Mouse (Mus musculus) left cerebral cortex, postnatal 25 days (tissue): ENCODE data around the gene Fam89a. TPM values are rescaled to one million over a fixed set of nuclear protein-coding genes. Genes with fewer than 3 reads are reported as not detected.
A peak's percentile ranks its signal among the peaks of the same experiment; 100 is the strongest.

Experiments
- DNase-seq, 2 experiments: peaks; one replicate each; pipeline ENCODE4 v3.0.0; 2022; ENCODE audit warnings: low spot score in 2 of 2, mixed read lengths in 1 of 2
- intact Hi-C: fragments of 180-260 bp; cut with DNase I; formaldehyde crosslinking; loops from one replicate; pipeline ENCODE4 v1.15.1; 2025
- total RNA-seq, 2 experiments: library from RNA; stranded (reverse); gene quantifications; 2 replicates each; pipeline ENCODE4 v1.2.3; 2021

The Fam89a gene
- total RNA-seq, result under 1 TPM in 1 of 2 experiments, not detected in 1; 0.25 TPM

- intact Hi-C loops, result loop anchor here (5.0 kb wide), 1 partner anchor 76 kb away; no protein-coding TSS in a partner anchor
- no peak for DNase-seq
These were observed at the start of gene Fam89a for GRCm38 (mm10) chr8:124751709-124752173. Gene Fam89a, minus strand, starts transcription at chr8:124751832.

- no peak for DNase-seq
- intact Hi-C loops, result no loop called here
These were observed 48.9 kb upstream of the Fam89a start for GRCm38 (mm10) chr8:124800542-124800941.

GRCm38 (mm10) chr8:124795781-124796488 lies 44.3 kb upstream of the Fam89a start:
- no peak for DNase-seq
- intact Hi-C loops, result no loop called here

GRCm38 (mm10) chr8:124794486-124794780 lies 42.8 kb upstream of the Fam89a start:
- peak; percentile 81 to 83 for DNase-seq
- intact Hi-C loops, result loop anchor here (5.0 kb wide), 1 partner anchor 33 kb away; no protein-coding TSS in a partner anchor

GRCm38 (mm10) chr8:124793661-124794485 lies 42.2 kb upstream of the Fam89a start:
- intact Hi-C loops, result loop anchor here (5.0 kb wide), 1 partner anchor 33 kb away; no protein-coding TSS in a partner anchor
- peak; percentile 16 to 38 for DNase-seq

GRCm38 (mm10) chr8:124793172-124793651 lies 41.6 kb upstream of the Fam89a start:
- peak; percentile 56 to 73 for DNase-seq
- intact Hi-C loops, result loop anchor here (5.0 kb wide), 1 partner anchor 34 kb away; no protein-coding TSS in a partner anchor

- peak; percentile 54 to 55 for DNase-seq
- intact Hi-C loops, result loop anchor here (5.0 kb wide), 1 partner anchor 35 kb away; no protein-coding TSS in a partner anchor
These were observed 41.1 kb upstream of the Fam89a start, which contains the start of gene Trim67 for GRCm38 (mm10) chr8:124792708-124793107. Gene Trim67, plus strand, starts transcription at chr8:124793092.

- intact Hi-C loops, result loop anchor here (5.0 kb wide), 1 partner anchor 35 kb away; no protein-coding TSS in a partner anchor
These were observed 40.6 kb upstream of the Fam89a start for GRCm38 (mm10) chr8:124792186-124792585.

GRCm38 (mm10) chr8:124791751-124792150 lies 40.1 kb upstream of the Fam89a start:
- intact Hi-C loops, result loop anchor here (5.0 kb wide), 1 partner anchor 36 kb away; no protein-coding TSS in a partner anchor
- no peak for DNase-seq

More at GRCm38 (mm10) chr8:124792186-124792585, 40.6 kb upstream of the Fam89a start:
- peak; percentile 58 to 69 for DNase-seq

- intact Hi-C loops, result loop anchor here (5.0 kb wide), 1 partner anchor 37 kb away; no protein-coding TSS in a partner anchor
- DNase-seq, result no peak
These were observed 39.0 kb upstream of the Fam89a start for GRCm38 (mm10) chr8:124790676-124791075.

GRCm38 (mm10) chr8:124784613-124785012 lies 33.0 kb upstream of the Fam89a start:
- peak; percentile 63 to 89 for DNase-seq
- intact Hi-C loops, result no loop called here

- intact Hi-C loops, result no loop called here
- no peak for DNase-seq
These were observed 31.6 kb upstream of the Fam89a start for GRCm38 (mm10) chr8:124783228-124783627.

- intact Hi-C loops, result no loop called here
These were observed 30.8 kb upstream of the Fam89a start for GRCm38 (mm10) chr8:124782431-124782830.

GRCm38 (mm10) chr8:124780236-124780635 lies 28.6 kb upstream of the Fam89a start:
- intact Hi-C loops, result no loop called here
- peak in 1 of 2 experiments; percentile 37 for DNase-seq

More at GRCm38 (mm10) chr8:124782431-124782830, 30.8 kb upstream of the Fam89a start:
- DNase-seq, result no peak

- peak; percentile 72 to 76 for DNase-seq
- intact Hi-C loops, result no loop called here
These were observed 24.1 kb upstream of the Fam89a start for GRCm38 (mm10) chr8:124775695-124776094.

- intact Hi-C loops, result no loop called here
- DNase-seq, result peak in 1 of 2 experiments; percentile 39
These were observed 20.8 kb upstream of the Fam89a start for GRCm38 (mm10) chr8:124772389-124772788.

- no peak for DNase-seq
- intact Hi-C loops, result no loop called here
These were observed 11.4 kb upstream of the Fam89a start for GRCm38 (mm10) chr8:124763061-124763460.

GRCm38 (mm10) chr8:124758544-124758943 lies 6.9 kb upstream of the Fam89a start:
- intact Hi-C loops, result no loop called here
- DNase-seq, result no peak

GRCm38 (mm10) chr8:124756601-124757000 lies 5.0 kb upstream of the Fam89a start:
- intact Hi-C loops, result no loop called here
- DNase-seq, result no peak

- intact Hi-C loops, result no loop called here
These were observed 4.5 kb upstream of the Fam89a start for GRCm38 (mm10) chr8:124756153-124756552.

More at GRCm38 (mm10) chr8:124756153-124756552, 4.5 kb upstream of the Fam89a start:
- no peak for DNase-seq
